Mouse (Mus musculus): Measurements from ENCODE around the gene Spdl1.
"Not testable (repeated sequence)": the region's sequence is repeated elsewhere in the genome, so short reads cannot be mapped to it uniquely, and the experiment has no call there.

The Spdl1 gene

GRCm38 (mm10) chr11:34798066-34798465 is 35.4 kb downstream of the Spdl1 start:
- not testable (repeated sequence) for DNase-seq

DNA sequence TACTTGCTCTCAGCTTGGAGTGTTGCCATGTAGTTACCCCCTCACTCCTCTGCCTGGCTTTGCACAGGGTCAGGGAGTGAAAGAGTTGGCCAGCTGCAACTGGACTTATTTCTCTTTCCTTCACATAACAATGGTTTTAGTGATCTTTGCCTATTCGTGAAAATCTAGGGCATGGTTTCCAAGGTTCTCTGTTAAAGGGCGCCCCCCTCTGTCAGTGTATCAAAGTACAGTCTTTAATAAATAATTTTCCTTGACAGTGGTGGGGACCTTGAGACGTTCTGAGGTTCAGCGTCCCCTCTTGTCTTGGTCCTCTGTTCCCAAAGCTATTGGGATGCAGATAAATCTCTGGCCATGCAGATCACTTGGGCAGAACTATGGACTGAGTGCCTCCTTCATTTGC is 37.3 kb downstream of the Spdl1 start:
- no peak for DNase-seq

DNA sequence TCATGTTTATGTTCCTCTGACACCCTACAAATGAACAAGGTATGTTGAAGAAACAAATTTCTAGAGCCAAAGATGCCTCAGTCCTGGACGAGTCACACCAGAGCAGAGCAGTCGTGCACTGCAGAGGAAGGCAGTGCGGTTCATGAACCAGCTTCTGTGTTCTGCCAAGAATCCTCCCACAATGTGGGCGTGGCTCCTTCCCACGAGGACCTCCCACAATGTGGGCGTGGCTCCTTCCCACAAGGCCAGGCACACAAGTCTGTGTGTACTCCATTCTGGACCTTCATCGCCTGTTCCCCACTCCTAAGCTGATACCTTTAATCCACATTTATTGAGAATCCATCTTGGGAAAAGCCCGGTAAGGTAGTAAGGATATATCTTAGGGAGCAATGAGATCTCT is 41.6 kb downstream of the Spdl1 start:
- peak; percentile 60 for DNase-seq

- no peak for DNase-seq
These were observed 48.6 kb downstream of the Spdl1 start for GRCm38 (mm10) chr11:34784864-34785263.

GRCm38 (mm10) chr11:34783587-34784043 is 49.8 kb downstream of the Spdl1 start, which contains the start of gene Dock2:
TSS of gene Dock2 (minus strand) at chr11:34783892.
- DNase-seq = peak; percentile 26

DNA sequence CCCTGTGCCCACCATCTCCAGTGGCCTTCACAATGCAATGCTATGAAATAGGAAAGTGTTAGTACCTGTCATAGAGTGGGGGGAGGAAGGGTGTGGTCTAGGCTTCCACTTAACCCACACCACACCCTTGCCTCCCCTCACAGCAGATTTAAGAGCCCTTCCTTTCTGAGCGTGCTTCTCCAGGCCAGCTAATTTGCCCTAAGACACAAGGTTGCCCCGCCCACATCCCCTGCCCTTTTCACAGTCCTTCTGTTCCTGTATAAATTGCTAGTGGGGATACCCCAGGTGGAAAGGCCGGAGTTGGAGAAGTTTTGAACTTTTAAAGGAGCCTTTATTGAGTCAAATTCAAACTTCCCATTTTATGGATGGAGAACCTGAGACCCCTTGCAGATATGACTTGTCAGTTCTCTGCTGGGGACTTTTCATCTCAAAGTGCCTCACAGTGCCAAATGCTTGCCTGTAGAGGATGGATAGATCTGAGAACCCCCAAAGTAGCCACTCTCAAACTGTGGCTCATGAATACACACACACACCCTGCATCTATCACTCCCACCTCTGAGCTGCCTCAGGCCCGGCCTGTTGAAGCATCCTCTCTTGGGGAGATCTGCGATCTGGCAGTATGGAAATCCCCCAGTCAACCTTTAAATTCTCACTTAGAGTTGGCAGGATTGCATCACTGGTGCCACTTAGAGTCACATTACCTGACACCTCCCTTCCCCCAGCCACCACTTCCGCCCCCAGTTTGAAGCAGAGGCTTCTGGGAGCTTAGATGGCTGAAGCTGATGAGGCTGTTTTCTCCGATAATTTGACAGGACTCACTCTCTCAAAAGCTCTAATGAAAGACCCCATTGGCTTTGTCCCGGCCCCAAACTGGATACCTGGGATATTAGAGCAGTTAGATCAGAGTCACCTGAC is 50.7 kb downstream of the Spdl1 start:
- peak; percentile 51 for DNase-seq

DNA sequence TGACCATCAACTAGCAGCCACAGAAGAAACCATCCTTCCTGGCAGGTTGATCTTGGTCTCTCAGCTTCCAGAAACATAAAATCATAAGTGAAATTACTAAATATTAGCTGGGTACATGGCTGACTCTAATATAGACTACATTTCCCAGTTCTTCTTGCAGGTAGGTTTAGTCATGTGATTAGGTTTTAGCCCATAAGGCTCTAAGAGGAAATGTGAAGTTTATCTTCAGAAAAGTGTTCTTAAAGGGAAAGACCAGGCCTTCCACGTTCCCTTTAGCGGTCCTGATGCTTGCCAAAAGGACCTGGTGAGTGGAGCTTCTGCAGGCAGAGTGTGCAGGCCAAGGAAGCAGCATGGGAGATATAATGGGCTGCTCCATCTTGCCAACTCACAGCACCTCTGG is 52.7 kb downstream of the Spdl1 start:
- DNase-seq = no peak

- no peak for DNase-seq
These were observed 53.5 kb downstream of the Spdl1 start for GRCm38 (mm10) chr11:34779966-34780365.

- DNase-seq = no peak
These were observed 55.1 kb downstream of the Spdl1 start for GRCm38 (mm10) chr11:34778351-34778750.

DNA sequence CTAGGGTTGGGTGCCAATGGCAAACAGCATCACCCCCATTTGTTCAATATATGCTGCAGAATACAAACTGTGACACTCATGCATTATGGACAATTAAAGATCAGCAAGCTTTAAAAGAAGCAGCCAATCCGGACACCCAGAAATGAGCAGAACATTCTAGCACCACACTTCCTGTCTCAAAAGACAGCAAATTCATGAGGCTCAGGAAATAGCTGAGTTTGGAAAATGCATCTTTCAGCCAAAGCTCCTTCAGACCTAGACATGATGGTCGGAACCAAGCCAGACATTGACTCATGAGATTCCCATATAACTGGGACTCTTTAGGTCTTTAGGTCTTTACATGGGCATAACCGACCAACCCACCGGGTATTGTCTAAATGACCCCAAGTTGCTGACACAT is 55.9 kb downstream of the Spdl1 start:
- no peak for DNase-seq

DNA sequence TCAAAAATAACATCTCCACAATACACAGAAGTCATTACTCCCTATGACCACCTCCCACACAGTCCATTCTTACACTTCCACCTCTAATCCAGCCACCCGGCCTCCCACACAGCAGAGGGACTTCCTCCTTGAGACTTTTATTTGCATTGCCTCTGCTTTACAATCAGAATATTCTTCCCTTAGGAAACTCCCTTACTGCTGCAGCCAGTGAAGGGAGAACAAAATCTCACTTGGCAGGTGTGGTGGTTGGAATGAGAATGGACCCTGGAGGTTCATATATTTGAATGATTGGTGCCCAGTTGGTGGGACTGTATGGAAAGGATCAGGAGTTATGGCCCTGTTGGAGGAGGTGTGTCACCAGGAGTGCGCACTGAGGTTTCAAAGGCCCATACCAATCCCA is 57.4 kb downstream of the Spdl1 start:
- DNase-seq = no peak

- DNase-seq = no peak
These were observed 58.8 kb downstream of the Spdl1 start for GRCm38 (mm10) chr11:34774636-34775035.

DNA sequence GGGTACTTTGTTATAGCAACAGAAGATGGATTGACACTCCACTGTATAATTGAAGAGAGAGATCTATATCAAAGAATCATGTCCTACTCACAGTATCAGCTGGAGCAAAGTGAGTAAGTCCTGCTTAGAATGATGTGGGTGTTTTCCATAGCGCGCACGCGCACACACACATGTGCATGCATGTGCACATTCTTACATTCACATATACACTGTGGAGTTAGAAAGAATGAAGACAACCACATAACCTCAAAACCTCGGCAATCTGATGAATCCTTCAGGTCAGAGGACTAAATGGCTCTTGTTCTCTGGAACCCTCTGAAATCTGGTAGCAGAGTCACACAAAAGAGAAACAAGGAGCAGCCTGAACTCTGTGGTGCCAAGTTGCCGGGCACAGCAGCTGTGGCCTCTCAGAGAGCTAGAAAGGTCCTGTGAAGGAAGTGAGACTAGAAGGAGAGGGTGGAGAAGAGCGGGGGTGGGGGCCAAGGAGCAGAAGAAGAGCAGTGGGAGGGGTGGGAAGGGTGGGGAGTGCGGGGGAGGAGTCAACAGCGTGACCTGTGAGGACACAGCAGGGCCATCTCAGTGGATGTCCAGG is 60.0 kb downstream of the Spdl1 start:
- peak; percentile 4 for DNase-seq

GRCm38 (mm10) chr11:34771221-34771986 is 62.0 kb downstream of the Spdl1 start:
- DNase-seq = peak; percentile 33

DNA sequence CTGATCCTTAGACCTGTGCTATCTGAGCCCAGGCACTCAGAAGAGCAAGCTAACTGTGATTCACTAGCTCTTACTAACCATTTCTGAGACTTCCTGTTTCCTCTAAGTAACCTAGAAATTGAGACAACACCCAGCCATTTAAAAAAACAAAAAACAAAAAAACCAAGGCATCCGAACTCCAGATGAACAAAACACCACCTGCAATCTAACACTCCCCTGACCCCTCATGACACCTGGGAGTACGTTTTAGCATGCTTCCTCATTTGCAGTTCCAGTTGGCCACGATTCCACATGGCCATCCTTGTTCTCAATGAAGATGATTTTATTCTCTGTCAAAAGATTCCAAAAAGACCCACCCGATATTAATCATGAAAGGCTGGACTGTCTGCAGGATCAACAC is 62.8 kb downstream of the Spdl1 start:
- no peak for DNase-seq

- DNase-seq = no peak
These were observed 63.5 kb downstream of the Spdl1 start for GRCm38 (mm10) chr11:34769946-34770345.

DNA sequence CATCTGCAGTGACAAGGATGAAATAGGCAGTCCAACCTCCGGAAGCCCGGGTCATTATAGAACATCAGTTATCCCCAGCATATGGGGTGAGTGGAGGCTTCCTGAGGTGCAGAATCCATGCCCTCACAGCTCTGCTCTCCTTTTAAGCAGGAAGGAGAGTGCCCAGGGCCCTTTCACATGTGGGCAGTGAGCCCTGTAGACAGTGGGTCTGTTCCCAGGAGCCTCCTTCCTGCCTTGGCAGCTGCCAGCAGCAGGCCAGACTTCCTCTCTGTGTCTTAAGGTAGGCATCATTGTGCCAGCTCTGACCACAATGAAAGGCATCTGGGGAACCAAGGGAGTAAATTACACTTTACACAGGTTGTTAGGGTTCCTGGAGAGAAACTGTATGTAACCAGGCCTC is 64.0 kb downstream of the Spdl1 start:
- no peak for DNase-seq

DNA sequence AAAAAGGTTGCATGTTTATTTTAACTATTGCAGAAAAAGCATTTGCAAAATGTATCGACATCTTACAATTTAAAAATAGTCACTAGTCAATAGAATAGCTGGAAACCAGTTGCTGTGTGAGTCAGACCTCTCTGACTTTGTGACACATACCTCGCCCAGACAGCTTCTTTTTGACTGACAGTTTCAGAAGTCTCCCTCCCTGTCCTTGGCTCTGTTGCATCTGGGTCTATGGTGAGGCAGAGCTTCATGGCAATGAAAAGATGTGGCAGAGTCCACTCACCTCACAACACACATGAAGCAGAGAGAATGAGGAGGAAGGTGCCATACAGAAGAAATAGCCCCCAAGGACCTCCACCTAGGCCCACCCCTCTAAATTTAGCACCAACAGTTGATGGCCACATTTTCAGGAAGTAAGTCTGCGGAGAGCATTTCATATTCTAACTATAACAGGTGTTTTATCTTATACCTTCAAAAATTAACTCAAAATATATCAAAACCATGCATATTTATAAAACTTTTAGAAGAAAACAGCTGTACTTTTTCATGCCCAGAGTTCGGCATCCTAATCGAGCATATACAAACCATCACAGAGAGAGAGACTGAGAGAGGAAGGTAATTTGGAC is 69.6 kb downstream of the Spdl1 start:
- DNase-seq = no peak

GRCm38 (mm10) chr11:34762570-34763127 is 70.8 kb downstream of the Spdl1 start:
- DNase-seq = no peak

GRCm38 (mm10) chr11:34762125-34762524 is 71.3 kb downstream of the Spdl1 start:
- DNase-seq = no peak

DNA sequence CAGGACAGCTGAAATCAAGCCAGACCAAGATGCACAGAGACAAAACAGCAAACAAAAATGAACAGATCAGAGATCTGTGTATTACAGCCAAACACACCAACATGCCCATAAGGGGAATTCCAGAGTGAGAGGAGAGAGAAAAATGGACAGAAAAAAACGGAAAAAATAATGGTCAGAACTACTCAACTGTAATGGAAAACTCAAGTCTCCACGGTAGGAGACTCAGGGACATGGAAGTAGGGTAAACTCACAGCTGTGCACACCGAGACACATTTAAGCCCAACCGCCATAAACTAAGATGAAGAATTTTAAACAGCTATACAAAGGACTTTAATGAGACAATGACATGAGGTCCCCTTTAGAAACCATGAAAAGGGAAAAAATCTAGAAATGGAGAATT is 73.9 kb downstream of the Spdl1 start:
- no peak for DNase-seq
